28 mouse cellular contexts compared by ENCODE assay signal in the genomic region with DNA sequence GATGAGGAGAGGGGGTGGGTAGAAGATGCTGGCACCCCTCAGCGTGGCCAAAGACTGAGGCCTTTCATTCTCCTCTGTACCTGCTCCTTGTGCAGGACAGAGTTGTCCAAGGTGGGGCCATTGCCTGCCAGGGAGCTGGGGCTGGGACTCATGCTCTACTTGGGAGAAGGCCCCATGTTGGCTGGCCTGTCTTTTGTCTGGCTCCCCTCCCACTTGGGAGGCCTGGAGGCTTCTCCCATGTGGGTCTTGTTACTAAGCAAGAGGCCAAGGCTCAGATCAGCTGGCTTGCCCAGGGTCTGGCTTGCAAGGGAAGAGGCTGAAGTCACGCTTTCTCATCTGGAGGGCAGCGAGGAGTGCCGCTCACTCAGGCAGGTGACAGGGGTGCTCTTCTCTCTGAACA. TPM values are rescaled to one million over a fixed set of nuclear protein-coding genes. Genes with fewer than 3 reads are reported as not detected.
DNase-seq lines count a peak whose midpoint lies in the region; ATAC-seq and TF ChIP-seq lines count a peak whose summit lies in the region.
"Had no signal": no experiment of that assay in that cellular context is flagged by ENCODE, and none has a peak within 500 bp of the region (broad histone marks: within the 10 kb centered on the region; RNA-seq: fewer than 3 reads in every experiment).

No protein-coding gene starts in this region.

- DNase-seq in gastrocnemius, adult 18-20 months (ENCODE audit: low spot score), result peak; percentile 91
- no peak for DNase-seq in gastrocnemius, postnatal 4 days (ENCODE audit: low spot score in 2 of 2)
- DNase-seq in gastrocnemius, postnatal 10 days, result peak; percentile 65
- no peak for DNase-seq in left cerebral cortex, postnatal 4 days
- DNase-seq in spleen, adult 18-20 months, result no peak
- DNase-seq: B cell, adult 2 months; cerebellum, adult 8-10 months; kidney, postnatal 36 days; liver; lung, postnatal 36 days; right cerebral cortex, postnatal 14 days had no signal

- peaks cover 45% of the 10 kb centered on the region for H3K4me1 ChIP-seq in brown adipose tissue, adult 24 weeks (ENCODE audit: control insufficient read depth, insufficient read depth, insufficient read length, low read length)
- H3K4me1 ChIP-seq in intestine, postnatal 0 days (replicated peaks; ENCODE audit: control insufficient read depth, insufficient read depth, low read length), result 0 out of 2 replicates have a peak, but pooled peaks cover 8% of the 10 kb centered on the region

- H3K9me3 ChIP-seq in intestine, postnatal 0 days (ENCODE audit: control insufficient read depth), result no peaks in the 10 kb centered on the region
- H3K9me3 ChIP-seq: G1E; heart, embryonic 10.5 days; kidney, embryonic 15.5 days; liver, embryonic 15.5 days; lung, embryonic 15.5 days; megakaryocyte, embryonic 14.5 days; midbrain, embryonic 13.5 days had no signal

- intact Hi-C loops in left cerebral cortex, postnatal 4 days (cut with DNase I), result no loop called here

- H3K4me2 ChIP-seq in intestine, postnatal 0 days (replicated peaks; ENCODE audit: low read depth), result no peak overlapping the region
- H3K4me2 ChIP-seq: kidney, embryonic 15.5 days; liver, embryonic 15.5 days; lung, embryonic 15.5 days; midbrain, embryonic 13.5 days had no signal

- no peak for ATAC-seq in intestine, postnatal 0 days
- ATAC-seq: forebrain, embryonic 16.5 days; hindbrain, embryonic 16.5 days; intestine, embryonic 16.5 days; midbrain, embryonic 13.5 days had no signal

- WGBS in intestine, postnatal 0 days, result 84% methylated on average over 4 of the region's 4 CpGs

- H3K4me3 ChIP-seq in brown adipose tissue, adult 24 weeks (ENCODE audit: insufficient read depth, low read depth, low read length), result no peak overlapping the region
- H3K4me3 ChIP-seq in intestine, postnatal 0 days (ENCODE audit: low read depth, low read length), result no peak overlapping the region
- H3K4me3 ChIP-seq: heart, embryonic 10.5 days; kidney, embryonic 15.5 days; left cerebral cortex, adult 2 months; liver, embryonic 15.5 days; lung, embryonic 15.5 days; megakaryocyte, embryonic 14.5 days; midbrain, embryonic 13.5 days had no signal

- no peaks in the 10 kb centered on the region for H3K27me3 ChIP-seq in intestine, postnatal 0 days (replicated peaks; ENCODE audit: control insufficient read depth, insufficient read depth, low read length)
- H3K27me3 ChIP-seq: CH12.LX; kidney, embryonic 15.5 days; liver, embryonic 15.5 days; lung, embryonic 15.5 days; megakaryocyte, embryonic 14.5 days; midbrain, embryonic 13.5 days had no signal

- peaks cover 19% of the 10 kb centered on the region for H3K36me3 ChIP-seq in intestine, postnatal 0 days (ENCODE audit: control insufficient read depth, insufficient read depth)
- H3K36me3 ChIP-seq: G1E; heart, embryonic 10.5 days; kidney, embryonic 15.5 days; lung, embryonic 15.5 days; midbrain, embryonic 13.5 days had no signal

- 0 out of 2 replicates have a peak overlapping the region, but pooled peaks have one; percentile 15 for H3K27ac ChIP-seq in brown adipose tissue, adult 24 weeks (replicated peaks; ENCODE audit: low read depth, low read length)
- no peak overlapping the region for H3K27ac ChIP-seq in intestine, postnatal 0 days (ENCODE audit: low read depth, low read length)
- H3K27ac ChIP-seq: heart, embryonic 10.5 days; kidney, embryonic 15.5 days; left cerebral cortex, adult 2 months; liver, embryonic 15.5 days; lung, embryonic 15.5 days; midbrain, embryonic 13.5 days had no signal

- no peak for TF ChIP-seq CTCF in intestine, postnatal 0 days (IDR thresholded peaks at IDR 0.05; ENCODE audit: low read depth)

- no peak overlapping the region for H3K9ac ChIP-seq in intestine, postnatal 0 days (ENCODE audit: low read depth, low read length)
- H3K9ac ChIP-seq: kidney, embryonic 15.5 days; liver, embryonic 15.5 days; lung, embryonic 15.5 days; midbrain, embryonic 13.5 days had no signal

RNA-seq across cellular contexts. Expression of gene Vsir, which starts 10.8 kb away (rescaled TPM):
- total RNA-seq in gastrocnemius, adult 18-20 months (2021), result 1 to 10 TPM; 3.8 to 4.6 TPM
- 10 to 100 TPM; 16.9 to 17.9 TPM for total RNA-seq in gastrocnemius, postnatal 4 days (2021)
- 14.7 and 16.0 TPM in 2 replicates for polyA plus RNA-seq in brown adipose tissue, adult 24 weeks (2012; ENCODE audit: insufficient read depth, insufficient read length, missing spikeins)
- total RNA-seq in gastrocnemius, postnatal 10 days (2021), result 10 to 100 TPM; 16.2 to 18.4 TPM
- 1 to 10 TPM; 5.8 to 6.4 TPM for total RNA-seq in left cerebral cortex, postnatal 4 days (2021)
- polyA plus RNA-seq in intestine, postnatal 0 days (2015; fragmentation: Nextera tagmentation; extraction: Ambion mirVana), result 9.7 and 11.5 TPM in 2 replicates

RNA-seq across cellular contexts. Expression of gene Gm17455, which starts 42.1 kb away (rescaled TPM):
- not detected for total RNA-seq in gastrocnemius, adult 18-20 months (2021)
- total RNA-seq in gastrocnemius, postnatal 4 days (2021), result 1 to 10 TPM in 1 of 2 experiments, under 1 TPM in 1; 0.64 to 1.1 TPM
- not detected in 2 replicates for polyA plus RNA-seq in brown adipose tissue, adult 24 weeks (2012; ENCODE audit: insufficient read depth, insufficient read length, missing spikeins)
- not detected for total RNA-seq in gastrocnemius, postnatal 10 days (2021)
- 1 to 10 TPM; 1.2 to 2.1 TPM for total RNA-seq in left cerebral cortex, postnatal 4 days (2021)
- 0.65 and 1.1 TPM in 2 replicates for polyA plus RNA-seq in intestine, postnatal 0 days (2015; fragmentation: Nextera tagmentation; extraction: Ambion mirVana)
- total RNA-seq: CH12.LX; G1E; hematopoietic stem cell, adult 5-6 weeks; left cerebral cortex, adult 2 months; left cerebral cortex, postnatal 36 days had no signal
- polyA plus RNA-seq: G1E; testis, adult 2 months had no signal

Comparison
In these comparisons a context has a peak if more than half of its experiments do, and no peak if none do; other contexts are left out.
1. DNase-seq: peak in gastrocnemius, adult 18-20 months (single experiment) and gastrocnemius, postnatal 10 days (single experiment); none in gastrocnemius, postnatal 4 days (0 of 2), left cerebral cortex, postnatal 4 days (single experiment) and spleen, adult 18-20 months (0 of 2).